Mouse (Mus musculus) thymus, postnatal 36 days (tissue): Measurements from ENCODE around the gene Arglu1.

ENCODE experiments used
- DNase-seq, 2 experiments: peaks; one replicate each; pipeline ENCODE4 v3.0.0; 2022; ENCODE audit warnings: mixed read lengths in 2 of 2

Arglu1 gene

DNA sequence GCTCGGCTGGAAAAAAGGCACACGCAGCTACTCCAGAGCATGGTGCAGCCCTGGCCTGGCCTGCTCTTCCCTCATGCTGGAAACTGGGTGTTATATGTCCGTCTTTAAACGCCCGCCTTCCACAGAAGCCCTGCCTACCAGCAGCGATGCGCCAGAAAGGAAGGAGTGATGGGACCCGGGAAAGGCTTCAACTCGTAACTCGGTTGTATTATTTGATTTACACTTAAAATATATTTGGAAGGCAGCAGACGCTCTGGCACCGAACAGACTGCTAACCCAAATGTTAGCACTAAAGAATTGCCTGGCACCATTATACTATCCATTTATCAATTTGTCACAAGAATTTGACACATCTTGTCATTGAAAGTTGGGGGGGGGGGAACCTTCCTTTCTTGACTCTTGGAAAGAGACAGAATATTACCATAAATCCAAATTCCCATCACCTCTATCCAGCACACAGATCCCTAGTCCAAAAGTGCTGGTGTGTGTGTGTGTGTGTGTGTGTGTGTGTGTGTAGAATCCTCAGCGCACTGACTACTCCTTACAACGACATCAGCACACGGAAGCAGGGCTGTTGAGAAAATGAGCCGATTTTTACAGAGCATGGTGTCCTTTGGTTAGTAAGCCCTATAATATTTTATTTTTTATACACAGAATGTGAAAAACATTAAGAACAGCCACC, 68.9 kb downstream of the Arglu1 start:
- DNase-seq: no peak

DNA sequence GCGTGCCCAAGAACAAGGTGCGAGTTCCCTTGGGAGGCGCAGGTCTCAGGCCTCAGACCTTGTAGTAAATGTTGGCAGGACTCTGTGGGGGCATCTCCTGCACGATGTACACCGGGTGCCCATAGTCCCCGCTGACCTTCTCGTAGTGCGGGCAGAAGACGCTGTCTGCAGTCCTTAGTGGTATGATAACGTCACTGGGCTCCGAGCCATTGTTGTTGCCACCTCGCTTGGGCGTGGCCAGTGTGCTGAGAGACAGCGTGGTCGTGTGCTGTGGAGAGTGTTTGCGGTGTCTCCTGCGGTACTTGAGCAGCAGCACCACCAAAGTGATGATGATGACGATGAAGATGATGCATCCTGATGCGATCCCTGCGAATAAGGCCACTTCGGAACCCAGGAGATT, 69.8 kb downstream of the Arglu1 start:
- no peak for DNase-seq

DNA sequence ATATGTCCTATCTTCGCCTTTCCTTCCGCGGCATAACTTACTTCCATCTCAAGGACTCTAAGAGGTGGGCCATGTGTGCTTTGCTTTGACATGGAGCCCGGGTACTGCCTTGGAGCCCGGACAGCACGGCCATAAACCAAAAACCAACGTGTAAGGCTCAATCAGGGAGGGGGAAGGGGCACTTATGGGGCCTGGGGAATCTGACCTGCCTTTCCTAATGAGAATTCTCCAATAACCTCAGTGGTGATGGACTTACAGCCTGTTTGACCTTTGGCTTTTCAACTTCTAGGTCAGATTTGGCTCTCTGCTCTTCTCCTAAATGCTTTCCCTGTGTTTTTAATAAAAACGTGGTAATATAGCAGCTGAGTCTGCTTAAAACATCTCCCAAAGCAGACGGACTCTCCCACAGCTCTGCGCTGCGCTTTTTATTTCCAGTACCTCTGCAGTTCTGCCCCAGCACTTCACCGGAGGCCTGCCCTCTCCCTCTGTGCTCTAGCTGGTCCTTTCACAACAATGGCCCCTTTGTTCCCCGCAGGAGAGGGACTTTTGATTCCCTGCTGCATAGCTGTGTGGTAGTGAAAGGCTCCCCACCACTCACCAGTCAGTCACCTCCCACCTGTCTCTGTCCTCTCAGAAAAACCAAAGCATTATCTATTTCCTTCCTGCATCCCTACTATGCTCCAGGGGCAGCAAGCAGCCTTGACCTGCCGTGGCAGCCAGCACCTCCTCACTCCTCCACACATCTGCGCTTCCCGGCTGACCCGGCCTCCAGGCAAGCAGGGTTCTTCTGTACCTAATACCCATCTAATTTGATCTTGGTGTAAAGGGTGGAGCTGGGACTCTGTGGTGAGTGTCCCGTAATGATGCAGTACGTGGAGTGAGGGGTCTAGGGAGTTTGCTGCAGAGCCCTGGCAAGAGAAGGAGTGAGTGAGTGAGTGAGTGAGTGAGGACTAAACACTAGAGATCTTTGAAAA, 70.8 kb downstream of the Arglu1 start:
- DNase-seq: no peak
